Mouse (Mus musculus) brain, embryonic 14.5 days (tissue): ENCODE data around the gene Gm44973. TPM values are rescaled to one million over a fixed set of nuclear protein-coding genes. Genes with fewer than 3 reads are reported as not detected.

Experiments used
- DNase-seq: peaks from one replicate; pipeline ENCODE4 v3.0.0-alpha.2; 2011; ENCODE audit warnings: low read depth
- CTCF ChIP-seq: fragments of 200-500 bp; IDR thresholded peaks from 2 replicates; pipeline ENCODE4 v1.5.1; 2012; ENCODE audit warnings: inconsistent platforms, mild to moderate bottlenecking, moderate library complexity, borderline replicate concordance; ENCODE audit not compliant: insufficient read depth, insufficient read length; ENCODE audit errors: extremely low read depth
- POLR2A ChIP-seq: fragments of 200-500 bp; IDR thresholded peaks from 2 replicates; pipeline ENCODE4 v1.6.1; 2012; ENCODE audit warnings: mild to moderate bottlenecking, inconsistent platforms, borderline replicate concordance; ENCODE audit not compliant: poor library complexity, insufficient read depth, insufficient read length, severe bottlenecking; ENCODE audit errors: extremely low read depth
- polyA plus RNA-seq: library from polyadenylated mRNA; depleted of rRNA; stranded (reverse); fragments of >200 nt; gene quantifications from 2 replicates; pipeline ENCODE4 v1.2.3, GENCODE M21; 2012; rRNA removed

The Gm44973 gene
- not detected in 2 replicates for polyA plus RNA-seq

DNA sequence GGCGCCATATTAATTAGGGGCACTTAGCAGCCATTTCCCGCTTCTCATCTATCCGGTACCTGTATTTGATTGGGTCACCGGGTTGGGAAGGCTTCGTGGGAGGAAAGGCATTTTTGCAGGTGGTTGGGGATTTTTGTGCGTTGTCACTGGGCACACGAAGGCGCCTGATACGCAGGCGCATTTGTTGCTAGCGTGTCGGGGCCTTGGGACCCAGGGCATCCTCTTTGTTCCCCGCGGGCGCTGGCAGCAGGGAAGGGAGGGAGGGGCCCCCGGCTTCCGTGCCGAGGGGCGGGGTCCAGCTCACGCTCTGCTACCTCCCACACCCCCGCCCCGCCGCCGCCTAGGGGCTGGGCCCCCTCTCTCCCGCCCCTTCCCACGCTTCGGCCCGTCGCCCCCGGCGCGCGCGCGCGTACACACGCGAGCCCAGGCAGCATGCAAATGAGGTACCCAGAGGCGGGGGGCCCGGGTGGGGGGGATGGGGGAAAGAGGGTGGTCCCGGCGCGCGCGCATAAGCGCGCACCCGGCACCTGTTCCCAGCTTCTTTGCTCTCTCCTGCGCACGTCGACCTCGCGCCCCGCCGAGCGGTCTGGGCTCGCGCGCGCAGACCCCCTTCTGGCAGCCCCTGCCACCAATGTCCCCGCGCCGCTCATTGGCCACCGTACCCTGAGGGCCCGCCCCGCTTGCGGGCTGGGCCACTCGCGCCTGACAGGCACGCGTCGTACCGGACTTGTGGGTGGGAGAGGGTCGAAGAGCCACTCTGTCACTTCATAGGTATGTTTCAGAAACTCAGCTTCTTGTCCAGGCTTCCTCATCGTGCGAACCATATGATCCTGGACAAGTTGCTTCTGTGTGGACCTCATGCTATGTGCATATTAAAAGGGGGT, at the start of gene Gm44973:
Gm44973 (plus strand) TSS at position 379 of the 884 bp plus-strand sequence.
- no peak for TF ChIP-seq CTCF
- TF ChIP-seq POLR2A: peak; percentile 55; the same call in 1 of the 2 replicates
- peak; percentile 98 for DNase-seq

DNA sequence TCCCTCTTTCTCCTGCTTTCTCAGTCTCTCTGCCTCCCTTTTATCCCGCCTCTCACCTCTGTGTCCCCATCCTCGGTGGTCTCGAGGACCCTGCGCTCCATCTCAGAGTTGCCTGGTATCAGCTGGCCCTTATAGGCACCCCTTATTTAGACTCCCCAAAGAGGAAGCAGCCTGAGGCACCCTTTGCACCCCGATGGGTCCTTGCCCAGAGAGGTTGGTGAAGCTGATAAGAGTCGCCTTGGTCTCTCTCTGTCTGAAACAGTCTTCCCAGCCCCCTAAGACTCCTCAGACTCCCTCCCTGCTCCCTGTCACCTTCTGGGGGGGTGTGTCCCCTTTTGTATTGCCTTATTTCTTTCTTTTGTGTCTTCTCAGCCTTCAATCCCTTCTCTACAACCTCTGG, 44.2 kb upstream of the Gm44973 start, which contains the start of gene Sbk3:
Sbk3 (minus strand) TSS at position 101 of the 400 bp plus-strand sequence.
- DNase-seq: no peak
- TF ChIP-seq CTCF (no peak), POLR2A (no peak)

DNA sequence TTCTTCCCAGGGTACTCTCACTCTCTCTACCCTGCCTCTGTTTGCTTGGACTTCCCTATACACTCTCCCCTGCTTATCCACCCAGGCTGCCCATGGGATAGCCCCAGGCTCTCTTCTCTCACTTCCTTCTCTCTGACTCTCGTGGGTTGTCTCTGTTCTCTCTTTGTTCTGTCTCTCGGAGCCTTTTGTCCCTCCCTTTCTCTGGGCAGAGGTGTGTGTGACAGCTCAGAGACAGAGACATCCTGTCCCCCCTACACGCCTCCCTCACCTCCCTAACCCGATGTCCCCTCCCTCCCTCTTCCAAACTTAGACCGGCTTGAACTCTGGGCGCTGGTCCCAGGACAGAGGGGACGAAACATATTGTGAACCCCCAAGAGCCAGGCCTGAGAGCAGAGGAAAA, 43.6 kb upstream of the Gm44973 start:
- no peak for DNase-seq
- no peak for TF ChIP-seq POLR2A
- TF ChIP-seq CTCF: no peak

DNA sequence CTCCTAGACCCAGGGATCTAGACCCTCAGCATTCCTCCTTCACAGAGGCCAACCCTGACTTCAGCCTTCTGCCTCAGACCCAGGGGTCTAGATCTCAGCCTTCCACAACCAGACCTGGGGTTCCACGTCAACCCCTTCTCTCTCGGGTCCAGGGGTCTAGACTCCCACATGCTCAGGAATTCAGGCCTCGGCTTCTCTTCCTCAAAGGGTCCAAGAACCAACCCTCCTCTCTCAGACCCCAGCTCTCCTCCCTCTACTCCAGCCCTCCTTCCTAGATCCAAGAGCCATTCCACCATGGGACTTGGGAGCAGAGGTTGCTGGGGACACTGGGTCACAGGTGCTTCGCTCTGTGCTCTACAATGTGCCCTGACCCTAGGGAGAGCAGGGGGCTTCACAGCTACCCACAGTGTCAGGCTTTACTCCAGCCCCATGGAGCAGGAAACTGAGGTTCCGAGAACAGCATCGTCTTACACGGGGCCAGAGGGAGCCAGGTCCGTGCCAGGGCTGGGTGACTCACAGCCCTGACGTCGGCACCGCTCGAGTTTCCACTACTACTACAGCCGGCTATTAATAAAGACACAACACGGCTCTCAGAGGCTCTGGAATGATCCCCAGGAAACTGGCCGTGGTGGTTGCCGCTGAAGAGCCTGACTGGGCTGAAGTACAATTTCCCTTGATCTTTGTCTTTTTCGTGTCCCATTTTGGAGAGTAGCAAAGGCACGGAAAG, 42.8 kb upstream of the Gm44973 start:
- TF ChIP-seq POLR2A: no peak
- TF ChIP-seq CTCF: no peak
- DNase-seq: no peak

DNA sequence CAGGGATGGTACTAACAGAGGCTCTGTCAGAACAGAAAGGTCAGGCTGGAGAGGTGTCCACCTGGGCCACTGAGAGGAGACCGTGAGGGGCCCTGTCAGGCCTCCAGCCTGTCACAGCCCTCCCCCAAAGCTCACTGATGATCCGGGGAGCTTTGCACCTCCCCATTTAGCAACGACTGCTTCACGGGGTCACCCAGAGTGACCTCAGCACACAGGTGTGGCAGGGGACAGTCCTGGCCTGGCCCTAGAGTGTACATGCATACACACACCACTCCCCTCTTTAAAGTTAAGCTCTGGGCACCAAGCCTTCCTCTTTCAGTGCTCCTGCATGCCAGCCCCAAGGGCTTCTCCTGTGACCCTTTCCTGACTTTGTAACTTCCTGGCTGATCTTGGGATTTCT, 39.8 kb upstream of the Gm44973 start:
- DNase-seq: no peak
- TF ChIP-seq POLR2A (no peak), CTCF (no peak)

DNA sequence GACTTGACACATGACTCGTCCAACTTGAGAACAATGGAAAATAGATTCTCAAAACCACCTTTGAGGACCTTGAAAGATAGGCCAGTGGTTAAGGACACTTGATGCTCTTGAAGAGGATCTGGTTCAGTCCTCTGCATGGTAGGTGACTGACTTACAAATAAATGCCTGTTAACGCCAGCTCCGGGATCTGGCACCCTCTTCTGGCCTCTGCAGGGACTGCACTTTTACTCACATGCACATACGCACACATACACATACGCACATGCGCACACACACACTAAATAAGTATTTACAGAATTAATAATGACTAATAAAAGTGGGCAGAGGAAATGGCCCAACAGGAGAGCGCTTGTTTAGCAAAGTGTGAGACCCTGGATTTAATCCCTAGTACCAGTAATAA, 38.5 kb upstream of the Gm44973 start:
- TF ChIP-seq CTCF (peak; percentile 14; the same call in 1 of the 2 replicates), POLR2A (no peak)
- no peak for DNase-seq

DNA sequence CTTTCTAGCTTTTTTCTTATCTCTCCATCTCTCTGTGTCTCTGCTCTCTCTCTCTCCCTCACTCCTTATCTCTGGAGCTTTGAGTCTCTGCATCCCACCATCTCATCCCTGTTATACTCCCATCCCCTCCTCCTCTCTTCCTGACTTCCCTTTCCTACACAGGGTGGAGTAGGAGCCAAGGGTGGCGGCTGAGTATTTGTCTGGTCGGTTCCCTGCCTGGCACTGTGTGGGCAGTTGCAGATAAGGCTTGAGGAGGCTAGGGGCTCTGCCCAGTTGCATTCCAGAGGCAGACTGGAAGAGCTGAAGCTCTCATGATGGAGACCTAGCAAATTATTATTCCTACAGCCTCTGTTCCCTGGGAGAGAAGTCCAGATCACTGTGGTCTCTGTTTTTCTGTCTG, 27.0 kb upstream of the Gm44973 start:
- TF ChIP-seq POLR2A (no peak), CTCF (no peak)
- DNase-seq: no peak

DNA sequence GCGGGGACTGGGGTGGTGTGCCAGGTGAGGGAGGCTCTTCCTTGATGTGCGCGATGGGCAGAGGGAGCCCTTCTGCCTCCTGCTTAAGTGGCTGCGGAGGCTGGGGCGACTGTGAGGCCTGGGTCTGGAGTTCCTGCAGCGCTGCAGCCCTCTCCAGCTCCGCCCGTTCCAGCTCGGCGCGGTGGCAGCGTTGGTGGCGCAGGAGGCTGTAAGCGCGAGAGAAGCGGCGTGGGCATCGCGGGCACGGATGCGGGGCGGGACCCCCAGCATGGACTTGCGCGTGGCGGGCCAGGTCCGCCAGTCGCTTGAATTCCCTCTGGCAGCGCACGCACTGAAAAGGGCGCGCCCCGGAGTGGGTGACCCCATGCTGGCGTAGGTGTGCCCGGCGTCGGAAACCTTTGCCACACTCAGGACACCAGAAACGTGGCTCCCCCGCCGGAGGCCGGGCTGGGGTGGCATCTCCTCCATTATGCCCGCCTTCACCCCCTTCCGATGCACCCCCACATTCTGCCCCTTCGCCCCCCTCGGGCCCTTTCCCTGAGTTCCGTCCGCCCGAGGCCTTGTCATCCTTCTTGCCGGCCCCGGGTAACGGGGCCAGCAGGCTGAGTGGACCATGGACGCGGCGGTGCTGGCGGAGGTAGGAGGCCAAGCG, 21.8 kb upstream of the Gm44973 start:
- DNase-seq: no peak
- TF ChIP-seq CTCF (no peak), POLR2A (no peak)

DNA sequence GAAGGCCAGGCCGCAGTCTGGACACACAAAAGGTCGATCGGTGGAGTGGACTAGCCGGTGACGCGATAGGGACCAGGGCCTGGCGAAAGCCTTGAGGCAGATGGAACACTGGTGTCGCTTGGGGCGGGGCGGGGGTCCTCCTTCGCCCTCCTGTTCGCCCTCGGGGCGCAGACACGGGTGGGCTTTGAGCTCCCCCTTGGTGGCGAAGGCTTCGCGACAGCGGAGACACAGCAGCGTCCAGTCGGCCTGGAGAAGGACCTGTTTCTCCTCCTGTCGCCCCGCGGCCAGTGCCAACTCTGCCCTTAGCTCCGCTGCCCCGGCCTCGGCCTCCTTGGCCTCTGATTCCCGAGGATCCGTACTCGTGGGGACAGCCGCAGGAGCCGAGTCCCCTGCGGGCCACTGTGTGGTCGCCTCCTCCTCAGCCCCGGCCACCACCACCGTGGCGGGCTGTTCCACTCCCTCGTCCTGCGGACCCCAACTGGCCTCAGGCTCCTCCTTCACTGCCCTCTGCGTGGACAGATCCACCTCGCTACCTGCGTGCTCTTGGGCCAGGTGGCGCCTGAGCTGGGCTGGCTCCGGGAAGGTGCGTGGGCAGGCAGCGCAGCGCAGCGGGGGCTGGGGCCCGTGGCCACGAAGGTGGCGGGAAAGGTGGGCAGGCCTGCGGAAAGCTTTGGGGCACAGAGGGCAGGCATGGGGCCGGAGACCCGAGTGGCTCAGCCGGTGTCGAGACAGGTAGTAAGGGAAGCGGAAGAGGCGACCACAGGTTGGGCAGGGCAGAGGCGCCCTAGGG, 21.1 kb upstream of the Gm44973 start:
- TF ChIP-seq CTCF (no peak), POLR2A (no peak)

DNA sequence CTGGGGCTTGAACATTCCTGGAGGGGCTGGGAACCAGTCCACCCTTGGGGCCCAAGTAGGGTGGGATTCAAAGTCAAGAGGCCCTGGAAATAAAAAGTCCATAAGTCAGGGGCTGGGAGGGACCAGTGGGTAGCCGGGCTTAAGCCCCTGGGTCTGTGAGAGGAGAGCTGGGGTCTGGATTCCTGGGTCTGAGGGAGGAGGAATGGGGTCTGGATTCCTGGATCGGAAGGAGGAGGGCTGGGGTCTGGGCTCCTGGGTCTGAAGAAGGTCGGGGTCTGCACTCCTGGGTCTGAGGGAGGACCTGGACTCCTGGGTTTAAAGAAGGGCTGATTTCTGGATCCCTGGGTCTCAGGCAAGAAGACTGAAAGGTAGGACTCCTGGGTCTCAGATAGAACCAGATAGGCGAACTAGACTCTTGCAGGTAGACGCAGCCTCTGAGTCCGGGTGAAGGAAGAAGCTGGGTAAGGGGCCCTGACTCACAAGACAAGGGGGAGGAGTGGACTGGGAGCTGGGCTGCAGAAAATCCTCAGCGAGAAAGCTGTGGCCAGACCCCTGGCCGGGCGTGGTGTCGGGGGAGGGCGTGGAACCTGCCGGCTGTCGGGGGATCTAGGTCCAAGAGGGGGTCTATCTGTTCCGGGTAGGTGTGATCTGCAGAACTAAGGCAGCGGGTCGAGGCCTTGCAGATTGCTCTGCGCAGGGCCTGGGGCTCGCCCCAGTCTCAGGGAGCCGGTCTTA, 19.9 kb upstream of the Gm44973 start:
- DNase-seq: no peak
- no peak for TF ChIP-seq POLR2A
- no peak for TF ChIP-seq CTCF

More for the DNA sequence above, 21.1 kb upstream of the Gm44973 start:
- DNase-seq: no peak
